Mouse (Mus musculus) forebrain, embryonic 10.5 days (tissue): ENCODE results near the gene Rfx2. TPM values are rescaled to one million over a fixed set of nuclear protein-coding genes. Genes with fewer than 3 reads are reported as not detected.

ENCODE experiments used
- DNase-seq: peaks from one replicate; pipeline ENCODE4 v3.0.0-alpha.2; 2017; ENCODE audit warnings: low spot score; ENCODE audit errors: extremely low spot score
- H3K27ac ChIP-seq: fragments of 300-500 bp; sonication (generic); 2 replicates; pipeline ENCODE4 v1.5.1; 2016; ENCODE audit warnings: mild to moderate bottlenecking
- H3K27me3 ChIP-seq: fragments of 300-500 bp; sonication (generic); 2 replicates; pipeline ENCODE4 v1.6.1; 2016; ENCODE audit warnings: mild to moderate bottlenecking; ENCODE audit not compliant: poor library complexity, severe bottlenecking
- H3K36me3 ChIP-seq: fragments of 300-500 bp; sonication (generic); replicated peaks from 2 replicates; pipeline ENCODE4 v1.6.1; 2016; ENCODE audit warnings: mild to moderate bottlenecking, moderate library complexity
- H3K4me1 ChIP-seq: fragments of 300-500 bp; sonication (generic); 2 replicates; pipeline ENCODE4 v1.6.1; 2016
- H3K4me3 ChIP-seq: fragments of 300-500 bp; sonication (generic); 2 replicates; pipeline ENCODE4 v1.5.1; 2016; ENCODE audit warnings: mild to moderate bottlenecking, moderate library complexity
- H3K9me3 ChIP-seq: fragments of 300-500 bp; sonication (generic); 2 replicates; pipeline ENCODE4 v1.6.1; 2016; ENCODE audit warnings: mild to moderate bottlenecking, moderate library complexity
- WGBS: fragments of 180-500 bp; shearing (Covaris S2); methylation state at CpG from one replicate; pipeline ENCODE4 v1.1.7; 2016; 5-methylcytosine and 5-hydroxymethylcytosine counted together
- polyA plus RNA-seq: library from polyadenylated mRNA; unstranded; fragments of >200 nt; fragmentation: Nextera tagmentation; extraction: Ambion mirVana; gene quantifications from 2 replicates; pipeline ENCODE4 v1.2.1, GENCODE M21; 2016

Gene Rfx2
- polyA plus RNA-seq, 1 experiment from 2014 or later = 9.6 TPM

DNA sequence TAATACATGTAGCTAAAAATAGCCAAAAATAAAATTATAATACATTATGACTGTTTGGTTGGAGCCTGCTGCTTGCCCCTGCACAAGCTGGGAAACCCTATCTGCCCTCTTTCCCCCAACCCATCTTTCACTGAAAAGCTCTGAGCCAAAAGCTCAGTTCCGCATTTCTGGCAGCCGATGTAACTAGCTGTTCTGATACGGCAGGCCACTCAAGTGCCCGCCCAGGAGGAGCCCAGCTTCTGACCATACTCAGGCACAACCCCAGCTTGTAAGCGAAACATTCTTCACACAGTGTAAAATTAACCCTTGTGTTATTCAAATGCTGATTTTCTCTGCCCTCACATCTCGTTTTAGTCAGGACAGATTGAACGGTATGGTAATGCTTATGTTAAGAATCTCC lies 28.1 kb upstream of the Rfx2 start:
- 78% methylated on average over 7 of the region's 7 CpGs for WGBS
- no peak for DNase-seq
- Histone ChIP-seq H3K4me3 (no peak overlapping the region), H3K27ac (no peak overlapping the region), H3K27me3 (no peaks in the 10 kb centered on the region), H3K36me3 (no peaks in the 10 kb centered on the region), H3K4me1 (0 out of 2 replicates have a peak, but pooled peaks cover 3% of the 10 kb centered on the region), H3K9me3 (no peaks in the 10 kb centered on the region)

DNA sequence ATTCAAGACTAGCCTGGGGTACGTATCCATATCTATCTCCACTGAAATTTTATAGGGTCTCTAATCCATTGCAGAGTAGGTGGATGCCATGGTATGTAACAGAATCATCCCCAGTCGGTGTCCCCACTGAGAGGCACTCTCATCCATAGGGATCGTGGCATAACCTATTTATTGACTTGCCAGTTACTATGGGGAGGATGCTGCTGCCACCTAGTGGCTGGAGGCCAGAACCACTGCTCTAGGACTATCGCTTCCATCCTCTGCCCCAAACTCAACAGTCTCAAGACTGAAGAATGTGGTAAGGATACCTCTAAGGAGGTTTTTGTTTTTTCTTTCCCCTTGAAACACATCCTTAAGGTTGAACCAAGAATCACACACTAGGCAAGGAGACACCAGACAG lies 27.4 kb upstream of the Rfx2 start:
- Histone ChIP-seq H3K36me3 (no peaks in the 10 kb centered on the region), H3K9me3 (no peaks in the 10 kb centered on the region), H3K27ac (no peak overlapping the region), H3K4me3 (no peak overlapping the region), H3K27me3 (no peaks in the 10 kb centered on the region), H3K4me1 (0 out of 2 replicates have a peak, but pooled peaks cover 3% of the 10 kb centered on the region)
- WGBS = 57% methylated on average over 4 of the region's 4 CpGs
- peak; percentile 62 for DNase-seq

DNA sequence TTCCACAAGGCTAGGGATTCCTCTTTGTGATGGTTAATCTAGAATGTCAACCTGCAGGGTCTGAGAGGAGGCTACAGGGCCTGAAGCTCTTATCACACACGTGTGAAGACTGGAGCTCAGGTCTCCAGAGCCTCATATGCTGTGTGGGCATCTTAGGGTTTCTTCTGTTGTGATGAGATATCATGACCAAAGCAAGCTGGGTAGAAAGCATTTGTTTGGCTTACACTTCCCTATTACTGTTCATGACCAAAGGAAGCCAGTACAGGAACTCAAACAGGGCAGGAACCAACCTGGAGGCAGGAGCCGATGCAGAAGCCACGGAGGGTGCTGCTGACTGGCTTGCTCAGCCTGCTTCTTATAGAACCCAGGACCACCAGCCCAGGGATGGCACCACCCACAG lies 24.6 kb upstream of the Rfx2 start:
- H3K27ac ChIP-seq = no peak overlapping the region
- 80% methylated on average over 3 of the region's 3 CpGs for WGBS
- H3K36me3 ChIP-seq = no peaks in the 10 kb centered on the region
- no peaks in the 10 kb centered on the region for H3K4me1 ChIP-seq
- H3K4me3 ChIP-seq = no peak overlapping the region
- no peak for DNase-seq
- H3K27me3 ChIP-seq = no peaks in the 10 kb centered on the region
- H3K9me3 ChIP-seq = no peaks in the 10 kb centered on the region

DNA sequence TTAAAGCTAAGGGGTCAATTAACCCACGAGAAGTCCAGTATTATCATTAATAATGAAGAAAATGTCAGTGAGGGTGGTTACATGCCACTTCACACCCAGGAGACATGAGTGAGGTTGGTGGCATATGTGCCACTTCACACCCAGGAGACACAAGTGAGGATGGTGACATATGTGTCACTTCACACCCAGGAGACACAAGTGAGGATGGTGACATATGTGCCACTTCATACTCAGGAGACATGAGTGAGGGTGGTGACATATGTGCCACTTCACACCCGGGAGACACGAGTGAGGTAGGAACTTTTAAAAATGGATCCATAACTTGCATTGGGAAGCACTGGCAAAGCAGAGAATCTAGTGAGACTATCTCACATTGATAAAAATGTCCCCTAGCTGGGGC lies 20.4 kb upstream of the Rfx2 start:
- 84% methylated on average over 3 of the region's 3 CpGs for WGBS
- Histone ChIP-seq H3K27me3 (no peaks in the 10 kb centered on the region), H3K27ac (no peak overlapping the region), H3K4me3 (no peak overlapping the region), H3K4me1 (no peaks in the 10 kb centered on the region), H3K36me3 (no peaks in the 10 kb centered on the region), H3K9me3 (no peaks in the 10 kb centered on the region)
- no peak for DNase-seq

DNA sequence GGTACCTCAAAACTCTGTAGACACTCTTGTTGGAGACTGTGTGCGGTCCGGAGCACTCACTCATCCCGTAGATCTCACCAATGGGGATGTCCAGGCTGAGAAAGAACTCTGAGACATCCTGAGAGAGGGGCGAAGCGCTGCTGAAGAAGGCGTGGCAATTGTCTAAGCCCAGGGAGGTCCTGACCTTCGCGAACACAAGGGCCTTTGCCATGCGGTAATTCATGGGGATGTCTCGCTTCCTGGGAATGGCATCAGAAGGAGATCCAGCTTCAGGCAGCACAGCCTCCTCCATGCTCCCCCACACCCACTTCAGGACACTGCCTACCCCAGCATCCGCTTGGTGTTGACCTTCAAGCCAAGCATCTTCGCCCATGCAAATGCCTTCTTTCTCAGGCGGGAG lies 18.9 kb upstream of the Rfx2 start:
- no peaks in the 10 kb centered on the region for H3K9me3 ChIP-seq
- no peaks in the 10 kb centered on the region for H3K27me3 ChIP-seq
- no peak overlapping the region for H3K27ac ChIP-seq
- no peak overlapping the region for H3K4me3 ChIP-seq
- H3K4me1 ChIP-seq = no peaks in the 10 kb centered on the region
- DNase-seq = no peak
- no peaks in the 10 kb centered on the region for H3K36me3 ChIP-seq
- WGBS = 89% methylated on average over 13 of the region's 13 CpGs

DNA sequence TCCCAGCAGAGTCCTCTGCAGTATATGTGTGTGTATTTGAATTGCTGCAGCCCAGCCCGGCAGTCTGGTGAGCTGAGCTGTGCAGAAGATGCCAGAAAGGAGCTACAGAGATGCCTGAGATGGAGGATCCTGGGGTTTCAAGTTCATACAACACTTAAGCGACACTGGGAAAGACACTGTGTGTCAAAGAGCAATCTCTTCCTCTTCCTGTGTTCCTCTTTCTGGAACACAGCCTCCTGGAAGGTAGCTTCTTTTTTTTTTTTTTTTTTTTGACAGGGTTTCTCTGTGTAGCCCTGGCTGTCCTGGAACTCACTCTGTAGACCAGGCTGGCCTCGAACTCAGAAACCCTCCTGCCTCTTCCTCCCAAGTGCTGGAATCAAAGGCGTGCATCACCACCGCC lies 18.0 kb upstream of the Rfx2 start:
- Histone ChIP-seq H3K4me3 (no peak overlapping the region), H3K36me3 (no peaks in the 10 kb centered on the region), H3K4me1 (no peaks in the 10 kb centered on the region), H3K27me3 (no peaks in the 10 kb centered on the region), H3K27ac (no peak overlapping the region), H3K9me3 (no peaks in the 10 kb centered on the region)
- WGBS = 88% methylated on average over 5 of the region's 5 CpGs
- no peak for DNase-seq

DNA sequence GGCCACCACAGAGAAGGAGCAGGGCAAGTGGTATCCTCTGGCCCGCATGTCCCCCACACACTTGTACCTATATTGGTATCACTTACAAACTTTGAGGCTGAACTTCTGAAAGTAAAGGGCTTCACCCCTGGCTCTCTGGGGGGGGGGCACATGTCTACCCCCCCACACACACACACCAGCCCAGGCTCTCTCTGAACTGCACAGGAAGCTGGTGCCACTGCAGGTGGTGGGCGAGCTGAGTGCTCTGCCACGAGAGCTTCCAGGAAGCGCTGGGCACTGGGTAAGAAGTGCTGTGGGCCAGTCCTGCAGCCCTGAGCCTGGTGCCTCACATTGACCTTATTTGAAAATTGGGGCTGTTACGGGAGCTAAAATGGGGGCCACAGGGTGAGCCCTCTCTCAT lies 12.9 kb upstream of the Rfx2 start:
- no peaks in the 10 kb centered on the region for H3K36me3 ChIP-seq
- no peak for DNase-seq
- 87% methylated on average over 5 of the region's 5 CpGs for WGBS

DNA sequence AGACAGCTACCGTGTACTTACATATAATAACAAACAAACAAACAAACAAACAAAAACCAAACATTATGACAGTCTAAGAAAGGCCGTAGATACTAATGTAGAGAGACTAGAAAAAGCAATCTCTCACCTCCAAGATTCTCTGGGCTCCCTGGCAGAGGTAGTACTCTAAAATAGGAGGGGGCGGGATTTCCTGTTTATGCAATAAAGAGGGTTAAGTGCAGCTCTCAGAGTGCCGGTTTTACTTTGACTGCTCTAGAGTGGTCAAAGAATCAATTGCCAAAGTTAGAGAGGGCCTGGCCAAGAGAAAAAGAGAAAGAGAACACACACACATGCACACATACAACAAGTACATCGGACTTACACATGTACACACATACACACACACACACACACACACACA lies 11.4 kb upstream of the Rfx2 start:
- H3K27me3 ChIP-seq = no peaks in the 10 kb centered on the region
- no peak overlapping the region for H3K27ac ChIP-seq
- no peak overlapping the region for H3K4me3 ChIP-seq
- 89% methylated on average over 5 of the region's 5 CpGs for WGBS
- H3K36me3 ChIP-seq = no peaks in the 10 kb centered on the region
- no peaks in the 10 kb centered on the region for H3K9me3 ChIP-seq
- DNase-seq = no peak
- H3K4me1 ChIP-seq = no peaks in the 10 kb centered on the region

More for the DNA sequence above, 12.9 kb upstream of the Rfx2 start:
- Histone ChIP-seq H3K4me1 (no peaks in the 10 kb centered on the region), H3K4me3 (no peak overlapping the region), H3K27me3 (no peaks in the 10 kb centered on the region), H3K27ac (no peak overlapping the region), H3K9me3 (no peaks in the 10 kb centered on the region)

DNA sequence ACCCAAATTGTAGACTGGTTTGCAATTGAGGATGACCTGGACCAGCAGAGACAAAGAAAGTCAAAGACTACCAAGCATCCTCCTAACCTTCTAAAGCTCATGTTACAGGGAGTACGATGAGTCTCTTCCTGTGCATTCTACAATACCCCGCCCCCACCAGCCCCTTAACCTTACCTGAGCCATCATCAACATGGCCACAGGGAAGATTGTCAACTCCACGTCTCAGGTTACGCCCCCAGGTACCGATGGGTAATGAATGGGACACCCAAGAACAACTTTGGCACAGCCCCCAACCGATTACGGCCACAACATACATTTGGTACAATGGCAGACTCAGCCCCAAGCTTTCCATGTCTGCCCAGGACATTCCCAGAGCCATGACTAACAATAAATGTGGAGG lies 9.7 kb upstream of the Rfx2 start:
- WGBS = 86% methylated on average over 7 of the region's 7 CpGs

DNA sequence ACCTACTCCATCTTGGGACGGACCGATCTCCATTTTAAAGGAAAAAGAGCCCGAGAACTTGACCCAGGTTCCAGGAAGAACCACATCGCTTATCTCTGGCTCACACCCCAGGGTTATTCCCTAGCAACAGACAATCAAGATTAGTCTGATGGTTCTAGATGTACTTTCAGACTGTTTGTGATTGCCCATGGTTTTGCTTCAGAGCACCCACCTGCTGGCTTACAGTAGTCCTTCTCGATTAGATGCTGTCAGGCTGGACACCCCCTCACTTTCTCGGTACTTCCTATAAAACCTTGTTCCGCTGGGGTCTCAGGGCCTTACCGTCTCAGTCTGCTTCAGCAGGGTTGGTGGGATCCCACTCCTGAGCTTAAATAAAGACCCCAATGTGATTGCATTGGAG lies 5.5 kb upstream of the Rfx2 start:
- Histone ChIP-seq H3K4me1 (peaks cover 4% of the 10 kb centered on the region; the same call in 1 of the 2 replicates), H3K27ac (no peak overlapping the region), H3K36me3 (no peaks in the 10 kb centered on the region), H3K9me3 (no peaks in the 10 kb centered on the region), H3K27me3 (peaks cover 20% of the 10 kb centered on the region), H3K4me3 (no peak overlapping the region)
- DNase-seq = no peak
- WGBS = 92% methylated on average over 8 of the region's 8 CpGs

More for the DNA sequence above, 9.7 kb upstream of the Rfx2 start:
- Histone ChIP-seq H3K4me3 (no peak overlapping the region), H3K9me3 (no peaks in the 10 kb centered on the region), H3K36me3 (no peaks in the 10 kb centered on the region), H3K27me3 (no peaks in the 10 kb centered on the region), H3K27ac (no peak overlapping the region), H3K4me1 (no peaks in the 10 kb centered on the region)
- no peak for DNase-seq

DNA sequence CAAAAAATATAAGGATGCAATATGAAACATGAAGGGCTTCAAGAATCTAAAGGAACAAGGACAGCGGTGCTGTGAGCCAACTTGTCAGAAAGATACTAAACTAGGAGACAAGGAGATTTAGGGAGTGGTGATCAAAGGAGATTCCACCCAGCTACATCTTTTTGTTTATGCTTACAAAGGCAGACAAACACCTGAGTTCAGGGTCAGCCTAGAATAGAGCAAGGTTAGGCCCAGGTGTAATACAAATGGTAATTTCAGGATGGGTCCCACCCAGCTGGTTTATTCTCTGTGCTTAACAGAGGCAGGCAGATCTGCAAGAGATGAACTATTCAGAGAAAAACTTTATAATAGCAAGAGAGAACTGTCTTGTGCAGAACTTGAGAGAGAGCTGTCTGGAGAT lies 2.6 kb upstream of the Rfx2 start:
- no peak overlapping the region for H3K4me3 ChIP-seq
- no peaks in the 10 kb centered on the region for H3K9me3 ChIP-seq
- H3K36me3 ChIP-seq = no peaks in the 10 kb centered on the region
- H3K27ac ChIP-seq = no peak overlapping the region
- peaks cover 41% of the 10 kb centered on the region for H3K27me3 ChIP-seq
- WGBS = 84% methylated on average over 1 of the region's 1 CpGs
- DNase-seq = no peak
- H3K4me1 ChIP-seq = peaks cover 26% of the 10 kb centered on the region

DNA sequence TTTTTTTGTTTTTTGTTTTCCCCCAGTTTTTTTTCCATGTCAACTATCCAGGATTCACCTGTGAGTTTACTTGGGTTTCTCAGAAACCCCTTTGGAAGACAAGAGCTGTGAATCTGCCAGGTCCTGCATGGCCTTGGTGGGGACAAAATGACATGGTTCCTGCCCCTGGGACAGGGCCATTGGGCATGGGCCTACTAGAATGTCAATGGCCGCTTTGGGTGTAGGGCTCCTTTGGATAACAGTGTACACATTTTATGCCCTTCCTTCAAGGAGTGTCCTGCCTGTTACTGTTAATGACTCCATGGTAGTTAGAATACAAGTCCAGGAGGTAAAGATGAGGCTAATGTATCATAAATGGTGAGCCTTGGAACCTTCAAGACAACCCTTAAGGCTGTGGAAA lies 2.1 kb upstream of the Rfx2 start:
- Histone ChIP-seq H3K4me3 (no peak overlapping the region), H3K9me3 (no peaks in the 10 kb centered on the region), H3K4me1 (peaks cover 26% of the 10 kb centered on the region), H3K27ac (no peak overlapping the region), H3K27me3 (peaks cover 46% of the 10 kb centered on the region), H3K36me3 (no peaks in the 10 kb centered on the region)
- no peak for DNase-seq
- WGBS = 90% methylated on average over 1 of the region's 1 CpGs

DNA sequence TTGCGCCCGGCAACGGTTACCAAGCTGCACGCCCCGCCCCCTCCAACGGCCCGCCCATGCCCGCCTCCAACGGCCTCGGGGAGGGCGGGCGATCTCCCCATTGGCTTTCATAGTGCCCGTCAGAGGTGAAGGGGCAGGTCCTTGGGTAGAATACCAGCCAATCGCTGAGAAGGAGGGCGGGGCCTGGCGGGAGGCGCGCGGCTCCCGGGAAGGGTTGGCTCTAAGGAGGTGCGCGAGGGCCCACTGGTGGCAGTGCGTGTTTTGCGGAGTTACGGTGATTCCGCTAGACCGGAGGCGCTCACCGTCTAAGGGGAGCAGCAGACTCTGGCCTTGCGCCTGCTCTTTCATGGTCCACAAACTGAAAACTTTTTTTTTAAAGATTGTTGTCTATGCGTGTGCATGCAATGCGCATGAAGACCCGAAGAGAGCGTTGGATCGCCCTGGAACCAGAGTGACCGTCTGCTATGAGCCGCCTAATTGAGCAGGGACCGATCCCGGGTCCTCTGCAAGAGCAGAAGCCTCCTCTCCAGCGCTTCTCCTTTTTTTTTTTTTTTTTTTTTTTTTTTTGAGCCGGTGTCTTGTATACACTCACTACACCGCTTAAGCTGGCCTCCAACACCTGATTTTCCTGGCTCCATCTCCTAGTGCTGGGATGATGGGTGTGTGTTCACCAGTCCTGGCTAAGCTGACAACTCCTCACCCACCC lies 451 bp upstream of the Rfx2 start:
- WGBS = under 1% methylated on average over 42 of the region's 42 CpGs
- H3K27ac ChIP-seq = peak overlapping the region; percentile 86
- H3K4me1 ChIP-seq = peaks cover 26% of the 10 kb centered on the region
- DNase-seq = peak; percentile 98
- no peaks in the 10 kb centered on the region for H3K36me3 ChIP-seq
- peaks cover 55% of the 10 kb centered on the region for H3K27me3 ChIP-seq
- H3K9me3 ChIP-seq = no peaks in the 10 kb centered on the region
- peak overlapping the region; percentile 79 for H3K4me3 ChIP-seq

DNA sequence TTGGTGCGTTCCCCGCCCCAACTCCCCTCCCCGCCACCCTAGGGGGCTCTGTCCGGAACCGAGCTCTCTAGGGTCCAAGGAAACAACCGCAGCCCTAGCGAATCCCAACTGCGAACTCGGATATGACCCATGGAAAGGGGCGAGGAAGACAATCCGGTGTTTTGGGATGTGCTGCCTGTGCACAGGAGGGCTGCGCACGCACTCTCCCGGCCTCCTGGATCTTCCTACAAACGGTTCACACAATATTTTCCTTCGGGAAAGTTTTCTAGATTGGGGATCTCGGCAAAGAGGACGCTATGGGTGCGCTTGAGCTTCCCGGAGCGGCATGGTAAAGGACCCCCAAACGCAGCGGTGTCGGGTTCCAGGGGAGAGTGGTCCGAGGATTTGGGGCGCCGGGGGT lies 1.0 kb downstream of the Rfx2 start:
- WGBS = 0% methylated on average over 27 of the region's 27 CpGs
- peak; percentile 44 for DNase-seq
- Histone ChIP-seq H3K9me3 (no peaks in the 10 kb centered on the region), H3K36me3 (no peaks in the 10 kb centered on the region), H3K27me3 (peaks cover 55% of the 10 kb centered on the region), H3K27ac (peak overlapping the region; percentile 86), H3K4me1 (peaks cover 26% of the 10 kb centered on the region), H3K4me3 (peak overlapping the region; percentile 79)
